Mouse (Mus musculus) heart, adult 2 months (tissue): Measurements from ENCODE around the gene Dctn3. TPM values are rescaled to one million over a fixed set of nuclear protein-coding genes. Genes with fewer than 3 reads are reported as not detected.
"Not testable (repeated sequence)": the region's sequence is repeated elsewhere in the genome, so short reads cannot be mapped to it uniquely, and the experiment has no call there.

ENCODE experiments used
- DNase-seq, 2 experiments: peaks; one replicate each; pipeline ENCODE4 v3.0.0; 2021
- H3K27ac ChIP-seq: fragments of 200-600 bp; 2 replicates; pipeline ENCODE4 v1.8.1; 2022
- H3K27me3 ChIP-seq: fragments of 200-500 bp; 2 replicates; pipeline ENCODE4 v1.6.1; 2012; ENCODE audit warnings: mild to moderate bottlenecking, low read length, inconsistent platforms, mixed read lengths; ENCODE audit not compliant: control insufficient read depth, insufficient read depth
- H3K36me3 ChIP-seq: fragments of 200-500 bp; 2 replicates; pipeline ENCODE4 v1.6.1; 2012; ENCODE audit warnings: low read length, inconsistent platforms; ENCODE audit not compliant: control insufficient read depth, insufficient read depth
- H3K4me1 ChIP-seq: fragments of 200-500 bp; 2 replicates; pipeline ENCODE4 v1.6.1; 2011; ENCODE audit warnings: low read length; ENCODE audit not compliant: control insufficient read depth, insufficient read depth
- H3K4me3 ChIP-seq: fragments of 200-600 bp; 2 replicates; pipeline ENCODE4 v1.8.1; 2022
- H3K79me2 ChIP-seq: fragments of 200-500 bp; replicated peaks from 2 replicates; pipeline ENCODE4 v1.6.1; 2012; ENCODE audit warnings: mild to moderate bottlenecking, inconsistent platforms, low read length, moderate library complexity, mixed read lengths; ENCODE audit not compliant: control insufficient read depth, insufficient read depth
- H3K9ac ChIP-seq: fragments of 200-500 bp; 2 replicates; pipeline ENCODE4 v1.6.1; 2012; ENCODE audit warnings: low read depth, mild to moderate bottlenecking, control low read depth, inconsistent platforms, low read length, mixed read lengths
- CTCF ChIP-seq: fragments of 200-600 bp; IDR thresholded peaks from 2 replicates; pipeline ENCODE4 v1.8.1; 2022; ENCODE audit warnings: antibody characterized with exemption, mild to moderate bottlenecking, moderate library complexity
- EP300 ChIP-seq: fragments of 200-500 bp; IDR thresholded peaks from 2 replicates; pipeline ENCODE4 v1.6.1; 2011; ENCODE audit warnings: low read depth, low read length, control low read depth; ENCODE audit not compliant: insufficient read depth
- POLR2A ChIP-seq: fragments of 200-500 bp; IDR thresholded peaks from 2 replicates; pipeline ENCODE4 v1.6.1; 2011; ENCODE audit warnings: mild to moderate bottlenecking, low read depth, low read length, control low read depth; ENCODE audit not compliant: insufficient read depth
- WGBS: fragments of 180-500 bp; shearing (Covaris S2); methylation state at CpG from one replicate; pipeline ENCODE4 v1.1.7; 2018; 5-methylcytosine and 5-hydroxymethylcytosine counted together
- intact Hi-C: fragments of 180-260 bp; cut with DNase I; formaldehyde crosslinking; loops from one replicate; pipeline ENCODE4 v1.15.1; 2025
- polyA plus RNA-seq: library from polyadenylated mRNA; depleted of rRNA; stranded (reverse); fragments of >200 nt; gene quantifications from 2 replicates; pipeline ENCODE4 v1.2.3, GENCODE M21; 2012
- total RNA-seq, 2 experiments: library from RNA; stranded (reverse); gene quantifications; 2 replicates each; pipeline ENCODE4 v1.2.3; 2021

The Dctn3 gene
- total and polyA plus RNA-seq, 3 experiments: 54.3 to 75.7 (median 68.4) TPM

DNA sequence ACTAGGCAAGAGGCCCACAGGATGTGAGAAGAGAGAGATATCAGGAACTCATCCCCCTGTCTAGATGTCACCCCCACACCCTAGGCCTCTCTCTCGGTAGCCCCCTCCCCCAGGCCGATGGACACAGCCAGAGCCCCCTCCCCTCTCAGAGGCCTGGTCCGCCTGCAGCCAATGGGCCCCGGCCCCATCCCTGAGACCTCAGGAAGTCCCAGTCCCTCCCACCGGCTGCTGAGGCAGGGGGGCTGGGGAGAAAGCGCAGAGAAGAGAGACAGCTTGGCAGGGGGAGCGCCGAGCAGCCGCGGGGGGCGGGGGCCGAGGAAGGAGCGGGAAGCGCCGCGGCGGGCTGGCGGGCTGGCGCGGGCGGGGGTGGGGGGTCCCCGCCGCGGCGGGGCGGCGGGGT lies 39.7 kb downstream of the Dctn3 start:
- WGBS: 0% methylated on average over 2 of the region's 27 CpGs
- H3K9ac ChIP-seq, H3K27me3 ChIP-seq, intact Hi-C loops, H3K79me2 ChIP-seq, DNase-seq, H3K4me1 ChIP-seq, H3K4me3 ChIP-seq, H3K27ac ChIP-seq, H3K36me3 ChIP-seq: not testable (repeated sequence)

DNA sequence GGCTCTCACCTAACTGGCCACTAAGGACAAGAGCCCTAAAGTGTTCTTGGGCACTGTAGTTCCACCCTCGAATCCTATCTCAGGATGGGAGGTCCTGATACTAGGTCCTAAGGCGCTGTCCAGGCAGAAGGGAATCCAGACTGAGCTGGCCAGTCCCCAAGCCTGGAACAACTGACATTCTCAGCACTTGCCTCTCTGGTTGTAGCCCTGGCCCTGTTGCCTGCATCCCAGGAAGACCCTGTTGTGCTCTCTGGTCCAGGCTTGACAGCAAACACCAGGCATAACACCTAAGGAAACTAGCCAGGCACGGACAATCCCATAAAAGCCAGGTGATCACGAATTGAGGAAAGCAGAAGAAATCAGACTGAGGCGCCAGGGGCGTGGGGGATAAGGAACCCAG lies 40.2 kb downstream of the Dctn3 start:
- TF ChIP-seq CTCF (no peak), EP300 (no peak), POLR2A (no peak)
- intact Hi-C loops: no loop called here
- 48% methylated on average over 6 of the region's 6 CpGs for WGBS
- Histone ChIP-seq H3K79me2 (no peaks in the 10 kb centered on the region), H3K4me1 (no peaks in the 10 kb centered on the region), H3K9ac (no peak overlapping the region), H3K4me3 (no peak overlapping the region), H3K36me3 (no peaks in the 10 kb centered on the region), H3K27ac (no peak overlapping the region), H3K27me3 (no peaks in the 10 kb centered on the region)
- no peak for DNase-seq

DNA sequence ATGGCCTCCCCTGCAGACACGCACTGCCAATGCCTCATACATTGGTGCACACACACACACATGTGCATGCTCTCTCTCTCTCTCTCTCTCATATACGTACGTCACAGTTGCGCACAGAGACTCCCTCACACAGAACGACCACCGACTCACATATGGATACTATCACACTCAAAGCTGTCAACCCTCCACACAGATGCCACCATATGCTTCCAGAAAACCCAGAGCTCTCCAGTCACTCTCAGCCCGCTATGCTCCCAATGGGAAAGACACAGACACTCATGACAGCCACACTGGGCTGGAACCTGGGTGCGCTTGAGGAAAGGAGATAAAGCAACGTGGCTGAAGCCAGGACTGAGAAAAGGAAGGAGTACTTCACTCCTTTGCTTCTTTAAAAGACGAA lies 41.0 kb downstream of the Dctn3 start:
- Histone ChIP-seq H3K9ac (no peak overlapping the region), H3K4me3 (no peak overlapping the region), H3K79me2 (no peaks in the 10 kb centered on the region), H3K4me1 (no peaks in the 10 kb centered on the region), H3K27ac (no peak overlapping the region), H3K36me3 (no peaks in the 10 kb centered on the region), H3K27me3 (no peaks in the 10 kb centered on the region)
- no peak for DNase-seq
- TF ChIP-seq CTCF: no peak
- no peak for TF ChIP-seq POLR2A
- TF ChIP-seq EP300: no peak
- WGBS: 65% methylated on average over 10 of the region's 10 CpGs
- intact Hi-C loops: no loop called here

GRCm38 (mm10) chr4:41681176-41681575 lies 41.8 kb downstream of the Dctn3 start:
- Histone ChIP-seq H3K27ac (no peak overlapping the region), H3K79me2 (no peaks in the 10 kb centered on the region), H3K27me3 (no peaks in the 10 kb centered on the region), H3K4me1 (no peaks in the 10 kb centered on the region), H3K4me3 (no peak overlapping the region), H3K36me3 (no peaks in the 10 kb centered on the region), H3K9ac (no peak overlapping the region)
- no peak for TF ChIP-seq POLR2A
- no peak for TF ChIP-seq EP300
- no peak for TF ChIP-seq CTCF
- intact Hi-C loops: no loop called here
- DNase-seq: no peak
- 72% methylated on average over 4 of the region's 4 CpGs for WGBS

DNA sequence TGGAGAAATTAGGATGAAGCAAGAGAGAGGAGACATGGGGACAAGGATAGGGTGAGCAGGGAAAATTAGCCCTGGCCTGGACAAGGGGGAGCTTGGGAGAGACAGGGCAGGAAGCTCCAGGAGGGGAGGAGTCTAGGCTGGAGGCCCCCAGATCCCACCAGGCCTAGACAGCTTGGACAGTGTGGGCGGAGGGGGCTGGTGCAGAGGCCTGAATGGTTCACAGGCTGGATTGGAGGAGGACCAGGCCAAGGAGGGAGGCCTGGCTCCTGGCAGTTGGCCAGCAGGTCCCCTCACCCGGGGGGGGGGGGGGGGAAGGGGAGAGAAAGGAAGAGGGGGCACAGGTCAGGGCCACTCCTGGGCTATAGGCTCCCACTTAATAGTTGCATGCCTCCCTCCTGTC lies 43.7 kb downstream of the Dctn3 start:
- intact Hi-C loops: no loop called here
- Histone ChIP-seq H3K27ac (no peak overlapping the region), H3K36me3 (no peaks in the 10 kb centered on the region), H3K4me3 (no peak overlapping the region), H3K4me1 (no peaks in the 10 kb centered on the region), H3K27me3 (no peaks in the 10 kb centered on the region), H3K79me2 (no peaks in the 10 kb centered on the region), H3K9ac (no peak overlapping the region)
- DNase-seq: no peak
- 78% methylated on average over 1 of the region's 2 CpGs for WGBS
- TF ChIP-seq EP300: no peak
- TF ChIP-seq CTCF: no peak
- no peak for TF ChIP-seq POLR2A

GRCm38 (mm10) chr4:41678863-41679262 lies 44.1 kb downstream of the Dctn3 start:
- 67% methylated on average over 6 of the region's 6 CpGs for WGBS
- intact Hi-C loops: no loop called here
- DNase-seq: no peak
- Histone ChIP-seq H3K4me1 (no peaks in the 10 kb centered on the region), H3K79me2 (no peaks in the 10 kb centered on the region), H3K36me3 (no peaks in the 10 kb centered on the region), H3K27ac (no peak overlapping the region), H3K9ac (no peak overlapping the region), H3K27me3 (no peaks in the 10 kb centered on the region), H3K4me3 (no peak overlapping the region)
- TF ChIP-seq POLR2A (no peak), CTCF (no peak), EP300 (no peak)
